Mouse (Mus musculus) olfactory bulb, adult 2 months (tissue): ENCODE results near the gene Nbl1.

Source experiments
- CTCF ChIP-seq: fragments of 200-500 bp; IDR thresholded peaks from 2 replicates; pipeline ENCODE4 v1.5.1; 2012; ENCODE audit warnings: low read depth, mild to moderate bottlenecking, low read length, moderate library complexity; ENCODE audit not compliant: insufficient read depth
- POLR2A ChIP-seq: fragments of 200-500 bp; IDR thresholded peaks from 2 replicates; pipeline ENCODE4 v1.6.1; 2012; ENCODE audit warnings: mild to moderate bottlenecking, low read depth, low read length, moderate library complexity; ENCODE audit not compliant: insufficient read depth

DNA sequence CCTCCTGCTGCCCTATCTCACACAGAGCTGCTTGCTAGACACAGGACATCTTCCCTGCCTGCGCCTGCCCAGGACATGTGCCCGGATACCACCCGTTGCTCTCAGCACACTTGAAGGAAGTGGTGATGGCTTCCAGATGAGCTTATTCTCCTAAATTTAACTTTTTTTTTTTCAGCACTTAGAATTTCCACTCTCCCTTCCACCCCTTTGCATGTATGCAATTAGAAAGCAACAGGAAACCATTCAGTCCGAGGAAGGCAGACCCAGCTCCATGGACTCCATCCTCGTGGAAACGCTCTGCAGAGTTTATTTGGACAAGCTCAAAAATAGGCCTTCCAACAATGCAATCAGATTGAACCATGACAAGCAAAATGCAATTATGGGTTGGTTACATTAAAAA, 8.8 kb upstream of the Nbl1 start:
- TF ChIP-seq CTCF (no peak), POLR2A (no peak)
